25 mouse cellular contexts compared by ENCODE assay signal in genomic region chr9:122215118-122215517, GRCm38 (mm10).
"Had no signal": no experiment of that assay in that cellular context is flagged by ENCODE, and none has a peak within 500 bp of the region (broad histone marks: within the 10 kb centered on the region; RNA-seq: fewer than 3 reads in every experiment).

No protein-coding gene starts in this region.

- DNase-seq: cerebellum, adult 8-10 months; cerebellum, adult 9-10 months; cerebellum, adult 9-11 months; cerebellum, postnatal 10 days; cerebellum, postnatal 14 days; cerebellum, postnatal 25 days; cerebellum, postnatal 36 days; embryo, embryonic 11 days; forebrain, postnatal 0 days; gastrocnemius, adult 2 months; gastrocnemius, postnatal 10 days; gastrocnemius, postnatal 14 days; gastrocnemius, postnatal 25 days; gastrocnemius, postnatal 36 days; heart, adult 18-20 months; heart, adult 2 months had no signal

- H3K4me3 ChIP-seq: embryonic facial prominence, embryonic 10.5 days; embryonic facial prominence, embryonic 12.5 days; embryonic facial prominence, embryonic 13.5 days; embryonic facial prominence, embryonic 15.5 days; erythroblast, embryonic 14.5 days; forebrain, embryonic 10.5 days; forebrain, embryonic 12.5 days; forebrain, embryonic 13.5 days; forebrain, embryonic 15.5 days; gastrocnemius, adult 2 months; heart, adult 2 months had no signal

- H3K4me2 ChIP-seq: embryonic facial prominence, embryonic 12.5 days; embryonic facial prominence, embryonic 13.5 days; embryonic facial prominence, embryonic 15.5 days; forebrain, embryonic 12.5 days; forebrain, embryonic 13.5 days; forebrain, embryonic 15.5 days had no signal

- H3K27me3 ChIP-seq: embryonic facial prominence, embryonic 12.5 days; embryonic facial prominence, embryonic 13.5 days; embryonic facial prominence, embryonic 15.5 days; forebrain, embryonic 12.5 days; forebrain, embryonic 13.5 days; forebrain, embryonic 15.5 days had no signal

- H3K36me3 ChIP-seq: embryonic facial prominence, embryonic 10.5 days; embryonic facial prominence, embryonic 12.5 days; embryonic facial prominence, embryonic 13.5 days; embryonic facial prominence, embryonic 15.5 days; forebrain, embryonic 10.5 days; forebrain, embryonic 12.5 days; forebrain, embryonic 15.5 days had no signal
